Mouse (Mus musculus): ENCODE data around the gene Lypd6b.

DNA sequence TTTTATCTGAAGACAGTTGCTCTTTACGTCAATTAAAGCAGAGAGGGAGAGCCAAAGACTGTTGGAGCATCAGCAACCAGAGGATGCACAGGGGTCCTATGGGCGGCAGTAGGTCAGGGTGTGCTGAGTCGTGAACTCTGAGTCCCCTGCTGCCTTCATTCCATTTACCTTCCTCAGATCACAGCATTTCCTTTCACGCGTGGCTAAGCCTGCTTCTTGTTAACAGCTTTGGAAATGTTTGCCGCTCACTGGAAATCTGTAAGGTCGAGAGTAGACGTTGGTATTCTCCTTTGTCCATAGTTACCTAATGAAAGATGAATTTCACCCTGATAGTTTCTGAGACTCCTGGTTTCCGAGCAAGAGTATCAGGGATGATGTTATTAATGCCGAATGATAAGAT, 191.1 kb downstream of the Lypd6b start:
- TF ChIP-seq POLR2A (IDR thresholded peaks at IDR 0.05; ENCODE audit: extremely low read depth, insufficient read depth, low read length) (no peak), CTCF (IDR thresholded peaks at IDR 0.05; ENCODE audit: extremely low read depth, insufficient read depth, low read length) (no peak)

All from cortical plate, adult 2 months (tissue).